Mouse (Mus musculus) midbrain, embryonic 16.5 days (tissue): ENCODE data around the gene Eea1. TPM values are rescaled to one million over a fixed set of nuclear protein-coding genes. Genes with fewer than 3 reads are reported as not detected.

Experiments used
- ATAC-seq: fragments of 200-750 bp; cut with Nextera tagmentation; 2 replicates; pipeline ENCODE4 v1.8.0; 2017; ENCODE audit warnings: moderate TSS enrichment
- H3K27ac ChIP-seq: fragments of 300-500 bp; sonication (generic); 2 replicates; pipeline ENCODE4 v1.5.1; 2014; ENCODE audit warnings: mild to moderate bottlenecking, low read length, mixed read lengths
- H3K27me3 ChIP-seq: fragments of 300-500 bp; sonication (generic); 2 replicates; pipeline ENCODE4 v1.6.1; 2014; ENCODE audit warnings: low read depth, low read length, mixed read lengths; ENCODE audit not compliant: control insufficient read depth, insufficient read depth
- H3K36me3 ChIP-seq: fragments of 300-500 bp; sonication (generic); 2 replicates; pipeline ENCODE4 v1.6.1; 2014; ENCODE audit warnings: mild to moderate bottlenecking, low read length, moderate library complexity, mixed read lengths; ENCODE audit not compliant: control insufficient read depth, insufficient read depth
- H3K4me1 ChIP-seq: fragments of 300-500 bp; sonication (generic); 2 replicates; pipeline ENCODE4 v1.6.1; 2014; ENCODE audit warnings: mild to moderate bottlenecking, low read length, mixed read lengths; ENCODE audit not compliant: control insufficient read depth, insufficient read depth
- H3K4me2 ChIP-seq: fragments of 300-500 bp; sonication (generic); 2 replicates; pipeline ENCODE4 v1.6.1; 2014; ENCODE audit warnings: mild to moderate bottlenecking, low read length, mixed read lengths
- H3K4me3 ChIP-seq: fragments of 300-500 bp; sonication (generic); 2 replicates; pipeline ENCODE4 v1.5.1; 2014; ENCODE audit warnings: low read depth, mild to moderate bottlenecking, low read length, moderate library complexity, mixed read lengths
- H3K9ac ChIP-seq: fragments of 300-500 bp; sonication (generic); 2 replicates; pipeline ENCODE4 v1.6.1; 2014; ENCODE audit warnings: low read depth, low read length, mixed read lengths
- H3K9me3 ChIP-seq: fragments of 300-500 bp; sonication (generic); replicated peaks from 2 replicates; pipeline ENCODE4 v1.6.1; 2014; ENCODE audit warnings: mild to moderate bottlenecking, low read length, mixed read lengths; ENCODE audit not compliant: control insufficient read depth, poor library complexity, severe bottlenecking
- WGBS: fragments of 180-500 bp; shearing (Covaris S2); extraction: QIAGEN DNeasy Blood & Tissue Kit; methylation state at CpG from one replicate; pipeline ENCODE4 v1.1.7; 2014; 5-methylcytosine and 5-hydroxymethylcytosine counted together
- polyA plus RNA-seq: library from polyadenylated mRNA; unstranded; fragments of >200 nt; fragmentation: Nextera tagmentation; extraction: Ambion mirVana; gene quantifications from 2 replicates; pipeline ENCODE4 v1.2.1, GENCODE M21; 2015

Gene Eea1
- polyA plus RNA-seq = 21.0 and 25.1 TPM in 2 replicates

- H3K4me3 ChIP-seq = peak within 1 kb of the TSS; percentile 88
- H3K27ac ChIP-seq = peak within 1 kb of the TSS; percentile 91
- under 1% methylated on average over 31 of the region's 59 CpGs for WGBS
- peak within 1 kb of the TSS; percentile 73 for H3K4me2 ChIP-seq
- peak; percentile 98 for ATAC-seq
- H3K36me3 ChIP-seq = no peaks in the 10 kb centered on the region
- no peaks in the 10 kb centered on the region for H3K9me3 ChIP-seq
- no peaks in the 10 kb centered on the region for H3K27me3 ChIP-seq
- H3K9ac ChIP-seq = peak within 1 kb of the TSS; percentile 85
- H3K4me1 ChIP-seq = peaks cover 19% of the 10 kb centered on the region
Measured at GRCm38 (mm10) chr10:95940046-95940900, at the start of gene Eea1. Gene Eea1, plus strand, starts transcription at chr10:95940650.

GRCm38 (mm10) chr10:95891214-95891960, 49.1 kb upstream of the Eea1 start:
- no peak overlapping the region for H3K27ac ChIP-seq
- no peaks in the 10 kb centered on the region for H3K36me3 ChIP-seq
- H3K9ac ChIP-seq = no peak overlapping the region
- no peak for ATAC-seq
- WGBS = 78% methylated on average over 7 of the region's 7 CpGs
- no peak overlapping the region for H3K4me2 ChIP-seq
- no peaks in the 10 kb centered on the region for H3K4me1 ChIP-seq
- H3K4me3 ChIP-seq = no peak overlapping the region
- no peaks in the 10 kb centered on the region for H3K9me3 ChIP-seq
- H3K27me3 ChIP-seq = no peaks in the 10 kb centered on the region

GRCm38 (mm10) chr10:95892132-95892531, 48.3 kb upstream of the Eea1 start:
- no peaks in the 10 kb centered on the region for H3K27me3 ChIP-seq

GRCm38 (mm10) chr10:95893291-95893932, 47.0 kb upstream of the Eea1 start:
- Histone ChIP-seq H3K4me1 (no peaks in the 10 kb centered on the region), H3K4me3 (no peak overlapping the region), H3K27ac (no peak overlapping the region), H3K36me3 (no peaks in the 10 kb centered on the region), H3K4me2 (no peak overlapping the region), H3K9me3 (no peaks in the 10 kb centered on the region), H3K27me3 (no peaks in the 10 kb centered on the region), H3K9ac (no peak overlapping the region)
- WGBS = 89% methylated on average over 14 of the region's 14 CpGs
- no peak for ATAC-seq

More at GRCm38 (mm10) chr10:95892132-95892531, 48.3 kb upstream of the Eea1 start:
- Histone ChIP-seq H3K4me3 (no peak overlapping the region), H3K9ac (no peak overlapping the region), H3K4me1 (no peaks in the 10 kb centered on the region), H3K4me2 (no peak overlapping the region), H3K36me3 (no peaks in the 10 kb centered on the region), H3K9me3 (no peaks in the 10 kb centered on the region), H3K27ac (no peak overlapping the region)
- WGBS = 81% methylated on average over 9 of the region's 9 CpGs
- ATAC-seq = no peak

- no peaks in the 10 kb centered on the region for H3K36me3 ChIP-seq
- no peaks in the 10 kb centered on the region for H3K27me3 ChIP-seq
- no peaks in the 10 kb centered on the region for H3K9me3 ChIP-seq
- peak overlapping the region; percentile 28 for H3K4me3 ChIP-seq
- peak overlapping the region; percentile 46 for H3K9ac ChIP-seq
- H3K4me1 ChIP-seq = no peaks in the 10 kb centered on the region
- peak overlapping the region; percentile 49 for H3K4me2 ChIP-seq
- ATAC-seq = peak; percentile 70; the same call in 1 of the 2 replicates
- 37% methylated on average over 17 of the region's 17 CpGs for WGBS
- peak overlapping the region; percentile 11; the same call in 1 of the 2 replicates for H3K27ac ChIP-seq
Measured at GRCm38 (mm10) chr10:95894036-95894855, 46.2 kb upstream of the Eea1 start.

GRCm38 (mm10) chr10:95894856-95895386, 45.5 kb upstream of the Eea1 start:
- Histone ChIP-seq H3K27ac (no peak overlapping the region), H3K4me2 (peak overlapping the region; percentile 49), H3K4me3 (peak overlapping the region; percentile 28), H3K9me3 (no peaks in the 10 kb centered on the region), H3K27me3 (no peaks in the 10 kb centered on the region), H3K4me1 (no peaks in the 10 kb centered on the region), H3K36me3 (no peaks in the 10 kb centered on the region), H3K9ac (no peak overlapping the region)
- 43% methylated on average over 10 of the region's 10 CpGs for WGBS
- peak; percentile 85 for ATAC-seq

- Histone ChIP-seq H3K4me3 (no peak overlapping the region), H3K4me2 (no peak overlapping the region), H3K9me3 (no peaks in the 10 kb centered on the region), H3K27me3 (no peaks in the 10 kb centered on the region), H3K4me1 (no peaks in the 10 kb centered on the region), H3K9ac (no peak overlapping the region), H3K36me3 (no peaks in the 10 kb centered on the region), H3K27ac (no peak overlapping the region)
- no peak for ATAC-seq
- 66% methylated on average over 5 of the region's 5 CpGs for WGBS
Measured at GRCm38 (mm10) chr10:95898471-95899154, 41.8 kb upstream of the Eea1 start.

- H3K9ac ChIP-seq = no peak overlapping the region
- no peak overlapping the region for H3K27ac ChIP-seq
- ATAC-seq = no peak
- no peak overlapping the region for H3K4me2 ChIP-seq
- H3K9me3 ChIP-seq = no peaks in the 10 kb centered on the region
- no peaks in the 10 kb centered on the region for H3K4me1 ChIP-seq
- H3K27me3 ChIP-seq = no peaks in the 10 kb centered on the region
- no peaks in the 10 kb centered on the region for H3K36me3 ChIP-seq
- WGBS = 86% methylated on average over 6 of the region's 6 CpGs
- no peak overlapping the region for H3K4me3 ChIP-seq
Measured at GRCm38 (mm10) chr10:95904668-95905067, 35.8 kb upstream of the Eea1 start.
